ENCODE assay signal across 22 mouse cellular contexts in the genomic region with DNA sequence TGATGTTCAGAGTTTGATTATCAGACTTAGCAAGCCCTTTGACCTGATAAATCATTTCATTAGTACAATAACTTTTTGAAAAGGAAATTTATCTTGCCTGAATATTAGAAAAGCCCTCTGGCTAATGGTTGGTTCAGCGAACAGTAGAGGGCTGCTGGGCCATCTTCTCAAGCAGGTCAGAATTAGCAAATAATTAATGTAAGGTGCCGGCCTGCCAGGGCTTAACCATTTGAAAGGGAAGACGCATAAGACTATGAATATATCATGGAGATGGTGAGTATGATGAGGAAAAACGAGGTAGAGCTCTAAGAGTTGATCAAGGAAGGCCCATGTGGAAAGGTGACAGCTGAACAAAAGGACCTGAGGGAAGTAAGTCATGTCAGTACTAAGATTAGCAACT. TPM values are rescaled to one million over a fixed set of nuclear protein-coding genes. Genes with fewer than 3 reads are reported as not detected.
DNase-seq lines count a peak whose midpoint lies in the region; ATAC-seq and TF ChIP-seq lines count a peak whose summit lies in the region.
"Had no signal": no experiment of that assay in that cellular context is flagged by ENCODE, and none has a peak within 500 bp of the region (broad histone marks: within the 10 kb centered on the region; RNA-seq: fewer than 3 reads in every experiment).

No protein-coding gene starts in this region.

- H3K4me2 ChIP-seq in kidney, embryonic 14.5 days (replicated peaks; ENCODE audit: low read depth, low read length): no peak overlapping the region
- peak overlapping the region; percentile 88 for H3K4me2 ChIP-seq in liver, embryonic 14.5 days (ENCODE audit: low read depth)
- H3K4me2 ChIP-seq: forebrain, embryonic 12.5 days; hindbrain, embryonic 15.5 days; midbrain, embryonic 13.5 days; stomach, embryonic 15.5 days had no signal

- H3K9ac ChIP-seq in kidney, embryonic 14.5 days (ENCODE audit: low read depth, low read length): no peak overlapping the region; the same call in 1 of the 2 replicates
- no peak overlapping the region for H3K9ac ChIP-seq in liver, embryonic 14.5 days (replicated peaks)
- H3K9ac ChIP-seq: forebrain, embryonic 12.5 days; heart, embryonic 15.5 days; hindbrain, embryonic 15.5 days; midbrain, embryonic 13.5 days; neural tube, embryonic 13.5 days; stomach, embryonic 15.5 days had no signal

- no peaks in the 10 kb centered on the region for H3K9me3 ChIP-seq in erythroblast, embryonic 14.5 days (ENCODE audit: control insufficient read depth, low read length)
- no peaks in the 10 kb centered on the region for H3K9me3 ChIP-seq in kidney, embryonic 14.5 days (ENCODE audit: control insufficient read depth, low read length)
- no peaks in the 10 kb centered on the region for H3K9me3 ChIP-seq in liver, embryonic 14.5 days (ENCODE audit: control insufficient read depth, low read length)
- H3K9me3 ChIP-seq: forebrain, embryonic 12.5 days; heart, embryonic 15.5 days; hindbrain, embryonic 15.5 days; limb, embryonic 10.5 days; megakaryocyte, embryonic 14.5 days; midbrain, embryonic 13.5 days; neural tube, embryonic 13.5 days; stomach, embryonic 15.5 days had no signal

- no peak for TF ChIP-seq EP300 in liver, embryonic 14.5 days (IDR thresholded peaks at IDR 0.05; ENCODE audit: low read depth)

- peak overlapping the region; percentile 33 for H3K4me3 ChIP-seq in erythroblast, embryonic 14.5 days (replicated peaks)
- H3K4me3 ChIP-seq in kidney, embryonic 14.5 days (ENCODE audit: low read length): no peak overlapping the region
- H3K4me3 ChIP-seq in liver, embryonic 14.5 days (ENCODE audit: insufficient read depth in 1 of 2, low read depth in 2 of 2, low read length in 2 of 2): peak overlapping the region in 1 of 2 experiments; percentile 4; a peak in 1 of 4 replicates
- H3K4me3 ChIP-seq: forebrain, embryonic 12.5 days; heart, embryonic 15.5 days; hindbrain, embryonic 15.5 days; limb, embryonic 10.5 days; neural tube, embryonic 13.5 days; stomach, embryonic 15.5 days had no signal

- DNase-seq in kidney, adult 8-10 months: peak; percentile 26 to 52
- peak; percentile 12 for DNase-seq in kidney, postnatal 10 days
- no peak for DNase-seq in liver, embryonic 14.5 days (ENCODE audit: low read depth in 3 of 3, low spot score in 3 of 3)
- no peak for DNase-seq in layer of hippocampus, adult 11-12 months (ENCODE audit: low spot score)
- no peak for DNase-seq in adrenal gland, postnatal 14 days
- DNase-seq: cerebellum, adult 11-12 months; cerebellum, postnatal 14 days; heart, postnatal 36 days; lung, adult 18-20 months; thymus, adult 18-20 months; thymus, postnatal 36 days had no signal

- peaks cover 47% of the 10 kb centered on the region for H3K36me3 ChIP-seq in erythroblast, embryonic 14.5 days (ENCODE audit: control insufficient read depth)
- no peaks in the 10 kb centered on the region for H3K36me3 ChIP-seq in kidney, embryonic 14.5 days (ENCODE audit: control insufficient read depth, insufficient read depth, low read length)
- no peaks in the 10 kb centered on the region; the same call in 1 of the 2 replicates for H3K36me3 ChIP-seq in liver, embryonic 14.5 days (replicated peaks; ENCODE audit: control insufficient read depth, insufficient read depth, low read depth)
- H3K36me3 ChIP-seq: heart, embryonic 15.5 days; hindbrain, embryonic 15.5 days; stomach, embryonic 15.5 days had no signal

- 72% methylated on average over 4 of the region's 4 CpGs for WGBS in kidney, embryonic 14.5 days
- WGBS in liver, embryonic 14.5 days (ENCODE audit: insufficient replicate concordance): 73% methylated on average over 4 of the region's 4 CpGs

- H3K27ac ChIP-seq in kidney, embryonic 14.5 days (ENCODE audit: low read depth, low read length): no peak overlapping the region
- H3K27ac ChIP-seq in liver, embryonic 14.5 days: no peak overlapping the region
- H3K27ac ChIP-seq: forebrain, embryonic 12.5 days; heart, embryonic 15.5 days; hindbrain, embryonic 15.5 days; limb, embryonic 10.5 days; midbrain, embryonic 13.5 days; neural tube, embryonic 13.5 days; stomach, embryonic 15.5 days had no signal

- H3K4me1 ChIP-seq in erythroblast, embryonic 14.5 days (ENCODE audit: control insufficient read depth): peaks cover 58% of the 10 kb centered on the region
- H3K4me1 ChIP-seq in kidney, embryonic 14.5 days (ENCODE audit: control insufficient read depth, insufficient read depth, low read length): 0 out of 2 replicates have a peak, but pooled peaks cover 3% of the 10 kb centered on the region
- peaks cover 12 to 24% of the 10 kb centered on the region in 2 experiments for H3K4me1 ChIP-seq in liver, embryonic 14.5 days (replicated peaks; ENCODE audit: control insufficient read depth in 2 of 2, insufficient read depth in 2 of 2, low read length in 1 of 2)
- H3K4me1 ChIP-seq: stomach, embryonic 15.5 days had no signal

- no peak for ATAC-seq in erythroblast, adult 5-6 weeks (replicated peaks; ENCODE audit: low FRiP score, poor library complexity, severe bottlenecking)
- ATAC-seq in kidney, embryonic 14.5 days (ENCODE audit: low FRiP score, low TSS enrichment): no peak
- ATAC-seq in liver, embryonic 14.5 days (ENCODE audit: insufficient read depth): no peak
- ATAC-seq: midbrain, embryonic 13.5 days had no signal

- TF ChIP-seq CTCF in liver, embryonic 14.5 days (IDR thresholded peaks at IDR 0.05; ENCODE audit: low read depth): no peak

- H3K27me3 ChIP-seq in erythroblast, embryonic 14.5 days (ENCODE audit: control insufficient read depth): no peaks in the 10 kb centered on the region
- H3K27me3 ChIP-seq in kidney, embryonic 14.5 days (ENCODE audit: control insufficient read depth, insufficient read depth, low read length): no peaks in the 10 kb centered on the region
- no peaks in the 10 kb centered on the region for H3K27me3 ChIP-seq in liver, embryonic 14.5 days (ENCODE audit: control insufficient read depth, insufficient read depth, low read length)
- H3K27me3 ChIP-seq: forebrain, embryonic 12.5 days; heart, embryonic 15.5 days; hindbrain, embryonic 15.5 days; megakaryocyte, embryonic 14.5 days; midbrain, embryonic 13.5 days; neural tube, embryonic 13.5 days; stomach, embryonic 15.5 days had no signal

RNA-seq across cellular contexts. Expression of a gene that starts 2.4 kb away (rescaled TPM):
- polyA plus RNA-seq in erythroblast, embryonic 14.5 days (2012): 1.6 and 3.0 TPM in 2 replicates
- total RNA-seq in erythroblast, adult 5-6 weeks (2015; ENCODE audit: low replicate concordance): 10.2 and 14.0 TPM in 2 replicates
- total RNA-seq in erythroblast, adult 5-6 weeks (2017; ENCODE audit: low replicate concordance): 7.4 and 10.7 TPM in 2 replicates
- 27.3 and 42.9 TPM in 2 replicates for polyA plus RNA-seq in kidney, embryonic 14.5 days (2014; fragmentation: Nextera tagmentation; extraction: Ambion mirVana)
- polyA plus RNA-seq in liver, embryonic 14.5 days (2012; rRNA removed): 15.4 and 20.5 TPM in 2 replicates
- polyA plus RNA-seq in liver, embryonic 14.5 days (2014; fragmentation: Nextera tagmentation; extraction: Ambion mirVana): 20.0 and 25.0 TPM in 2 replicates
- 19.2 and 21.1 TPM in 2 replicates for total RNA-seq in adrenal gland, postnatal 14 days (2021)

Comparison
In these comparisons a context has a peak if more than half of its experiments do, and no peak if none do; other contexts are left out.
1. DNase-seq: peak in kidney, adult 8-10 months (2 of 2) and kidney, postnatal 10 days (single experiment); none in liver, embryonic 14.5 days (0 of 3), layer of hippocampus, adult 11-12 months (single experiment) and adrenal gland, postnatal 14 days (single experiment).